Mouse (Mus musculus) CH12.LX (cell line): ENCODE data around the gene Ypel2. TPM values are rescaled to one million over a fixed set of nuclear protein-coding genes. Genes with fewer than 3 reads are reported as not detected.

ENCODE experiments used
- DNase-seq: peaks from one replicate; pipeline ENCODE4 v3.0.0-alpha.2; 2013; ENCODE audit errors: extremely low read depth
- H3K27ac ChIP-seq: 2 replicates; pipeline ENCODE4 v1.5.1; 2012; ENCODE audit warnings: low read depth, mild to moderate bottlenecking, control low read depth, moderate library complexity; ENCODE audit not compliant: insufficient read depth
- H3K27me3 ChIP-seq: replicated peaks from 2 replicates; pipeline ENCODE3; 2012; ENCODE audit warnings: inconsistent platforms
- H3K36me3 ChIP-seq, 2 experiments: replicated peaks in 1 of 2; 2 replicates each; pipeline versions ENCODE3 to v1.6.1; 2012; ENCODE audit warnings: inconsistent platforms in 1 of 2, low read length in 1 of 2, mild to moderate bottlenecking in 1 of 2, mixed read lengths in 1 of 2, moderate library complexity in 1 of 2; ENCODE audit not compliant: control insufficient read depth in 1 of 2, insufficient read depth in 1 of 2
- H3K4me1 ChIP-seq, 2 experiments: 2 replicates each; pipeline ENCODE4 v1.6.1; 2012; ENCODE audit warnings: inconsistent platforms in 1 of 2, moderate library complexity in 1 of 2; ENCODE audit not compliant: insufficient read depth in 2 of 2, control insufficient read depth in 1 of 2
- H3K4me2 ChIP-seq: 2 replicates; pipeline ENCODE4 v1.6.1; 2012; ENCODE audit warnings: low read depth, mild to moderate bottlenecking, control low read depth; ENCODE audit not compliant: poor library complexity, insufficient read depth, severe bottlenecking
- H3K4me3 ChIP-seq, 3 experiments: fragments of 150-350 bp in 1 of 3; sonication (generic) in 1 of 3; replicated peaks in 1 of 3; 2 replicates each; pipeline versions ENCODE3 to v1.5.1; 2011 to 2012; ENCODE audit warnings: low read depth in 2 of 3, low read length in 2 of 3, mild to moderate bottlenecking in 2 of 3, moderate library complexity in 2 of 3, control low read depth in 1 of 3, improper control_type of control experiment in 1 of 3, inconsistent platforms in 1 of 3, mixed read lengths in 1 of 3; ENCODE audit not compliant: poor library complexity in 1 of 3
- H3K79me2 ChIP-seq: replicated peaks from 2 replicates; pipeline ENCODE4 v1.6.1; 2012; ENCODE audit warnings: mild to moderate bottlenecking, moderate library complexity; ENCODE audit not compliant: control insufficient read depth, poor library complexity, insufficient read depth, severe bottlenecking; ENCODE audit errors: extremely low read depth
- H3K9ac ChIP-seq: 2 replicates; pipeline ENCODE4 v1.6.1; 2012; ENCODE audit warnings: low read depth, mild to moderate bottlenecking, control low read depth, moderate library complexity; ENCODE audit not compliant: insufficient read depth
- H3K9me3 ChIP-seq: replicated peaks from 2 replicates; pipeline ENCODE3; 2012; ENCODE audit warnings: low read length, inconsistent platforms, mixed read lengths
- BHLHE40 ChIP-seq: IDR thresholded peaks from 2 replicates; pipeline ENCODE4 v1.6.1; 2011; ENCODE audit warnings: mild to moderate bottlenecking, low read depth, low read length, improper control_type of control experiment
- CHD1 ChIP-seq: IDR thresholded peaks from 2 replicates; pipeline ENCODE4 v1.6.1; 2012; ENCODE audit warnings: low read depth, low read length, improper control_type of control experiment, inconsistent platforms
- CTCF ChIP-seq, 2 experiments: IDR thresholded peaks in 1 of 2; conservative IDR thresholded peaks in 1 of 2; 2 replicates each; pipeline ENCODE4 v1.5.1; 2011 to 2012; ENCODE audit warnings: low read depth in 2 of 2, low read length in 2 of 2, improper control_type of control experiment in 1 of 2, inconsistent platforms in 1 of 2, mild to moderate bottlenecking in 1 of 2, moderate library complexity in 1 of 2
- ELF1 ChIP-seq: IDR thresholded peaks from 2 replicates; pipeline ENCODE4 v1.6.1; 2014; ENCODE audit warnings: low read depth, mild to moderate bottlenecking, inconsistent platforms, low read length, improper control_type of control experiment
- HCFC1 ChIP-seq: IDR thresholded peaks from 2 replicates; pipeline ENCODE4 v1.6.1; 2012; ENCODE audit warnings: low read depth, mild to moderate bottlenecking, inconsistent platforms, low read length, improper control_type of control experiment
- JUND ChIP-seq: conservative IDR thresholded peaks from 2 replicates; pipeline ENCODE4 v1.6.1; 2011; ENCODE audit warnings: low read depth, low read length, improper control_type of control experiment
- KAT2A ChIP-seq: IDR thresholded peaks from 2 replicates; pipeline ENCODE4 v1.6.1; 2012; ENCODE audit warnings: low read length, improper control_type of control experiment, inconsistent platforms; ENCODE audit not compliant: insufficient replicate concordance
- MYC ChIP-seq: IDR thresholded peaks from 2 replicates; pipeline ENCODE4 v1.6.1; 2011; ENCODE audit warnings: low read depth, mild to moderate bottlenecking, improper control_type of control experiment, low read length
- NELFE ChIP-seq: IDR thresholded peaks from 2 replicates; pipeline ENCODE4 v1.6.1; 2011; ENCODE audit warnings: low read depth, low read length, improper control_type of control experiment
- PAX5 ChIP-seq: IDR thresholded peaks from 2 replicates; pipeline ENCODE4 v1.6.1; 2012; ENCODE audit warnings: low read length, inconsistent platforms, mixed read lengths
- POLR2A ChIP-seq: IDR thresholded peaks from 2 replicates; pipeline ENCODE4 v1.6.1; 2011; ENCODE audit warnings: low read depth, mild to moderate bottlenecking, improper control_type of control experiment, low read length
- RCOR1 ChIP-seq: conservative IDR thresholded peaks from 2 replicates; pipeline ENCODE4 v1.6.1; 2012; ENCODE audit warnings: low read depth, mild to moderate bottlenecking, inconsistent platforms, low read length, improper control_type of control experiment
- SIN3A ChIP-seq: IDR thresholded peaks from 2 replicates; pipeline ENCODE4 v1.6.1; 2012; ENCODE audit warnings: low read length, improper control_type of control experiment, inconsistent platforms
- TBP ChIP-seq: conservative IDR thresholded peaks from 2 replicates; pipeline ENCODE4 v1.6.1; 2011; ENCODE audit warnings: low read depth, low read length, improper control_type of control experiment
- TCF12 ChIP-seq: IDR thresholded peaks from 2 replicates; pipeline ENCODE4 v1.6.1; 2014; ENCODE audit warnings: low read depth, mild to moderate bottlenecking, inconsistent platforms, low read length, improper control_type of control experiment
- UBTF ChIP-seq: IDR thresholded peaks from 2 replicates; pipeline ENCODE4 v1.6.1; 2012; ENCODE audit warnings: low read depth, mild to moderate bottlenecking, inconsistent platforms, low read length, improper control_type of control experiment, moderate library complexity
- USF2 ChIP-seq: conservative IDR thresholded peaks from 2 replicates; pipeline ENCODE4 v1.6.1; 2011; ENCODE audit warnings: low read depth, low read length, improper control_type of control experiment
- ZKSCAN1 ChIP-seq: IDR thresholded peaks from 2 replicates; pipeline ENCODE4 v1.6.1; 2012; ENCODE audit warnings: low read depth, inconsistent platforms, low read length, improper control_type of control experiment, borderline replicate concordance
- ZMIZ1 ChIP-seq: IDR thresholded peaks from 2 replicates; pipeline ENCODE4 v1.6.1; 2012; ENCODE audit warnings: low read depth, mild to moderate bottlenecking, inconsistent platforms, low read length, improper control_type of control experiment
- dilution Hi-C: fragments of 300-500 bp; cut with MboI; formaldehyde crosslinking; loops from 2 replicates; pipeline ENCODE4 v1.14.3; 2020; ENCODE audit warnings: low sequenced_read_pairs; ENCODE audit not compliant: extremely low pct_unique_long_range_greater_than_20kb, extremely low pct_ligation_motif_present
- in situ Hi-C: fragments of 300-500 bp; cut with MboI; formaldehyde crosslinking; loops from 3 replicates; pipeline ENCODE4 v1.14.3; 2019; ENCODE audit warnings: low sequenced_read_pairs, low pct_ligation_motif_present, low pct_unique_long_range_greater_than_20kb, mixed read lengths
- polyA plus RNA-seq: library from polyadenylated mRNA; unstranded; fragments of >175 nt; gene quantifications from 2 replicates; pipeline ENCODE4 v1.2.1, GENCODE M21; 2012; ENCODE audit warnings: low read depth; ENCODE audit not compliant: insufficient read length
- total RNA-seq, 2 experiments: library from RNA; depleted of rRNA; stranded (reverse); fragments of 300-350 nt in 1 of 2; fragments of >200 nt in 1 of 2; gene quantifications; 2 replicates each; pipeline ENCODE4 v1.2.3; 2012 to 2014

The Ypel2 gene
- total and polyA plus RNA-seq, 3 experiments = 0.38 to 0.91 (median 0.59) TPM

DNA sequence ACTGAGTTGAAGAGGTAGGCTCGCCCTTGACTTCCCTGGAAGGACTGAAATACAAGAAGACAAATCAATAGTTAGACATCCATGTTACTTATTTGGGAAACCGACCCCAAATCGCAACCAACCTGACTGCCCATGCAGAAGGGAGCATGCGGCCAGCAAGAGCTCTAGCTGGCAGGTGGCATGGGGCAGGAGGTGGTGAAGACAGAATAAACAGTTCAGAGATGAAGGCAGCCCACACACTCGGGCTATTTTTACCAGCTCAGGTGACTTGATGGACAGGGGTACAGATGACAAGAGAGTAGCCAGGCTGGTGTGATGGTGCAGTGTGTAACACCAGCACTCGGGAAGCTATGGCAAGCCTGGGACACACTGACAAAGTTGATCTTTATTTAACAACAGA is 47.6 kb downstream of the Ypel2 start:
- Histone ChIP-seq H3K27me3 (no peaks in the 10 kb centered on the region), H3K36me3 (no peaks in the 10 kb centered on the region), H3K4me1 (no peaks in the 10 kb centered on the region), H3K79me2 (no peaks in the 10 kb centered on the region), H3K4me2 (no peak overlapping the region), H3K27ac (no peak overlapping the region), H3K9me3 (no peaks in the 10 kb centered on the region), H3K4me3 (no peak overlapping the region), H3K9ac (no peak overlapping the region)
- no peak for DNase-seq
- TF ChIP-seq USF2 = no peak
- dilution Hi-C loops = no loop called here
- in situ Hi-C loops = no loop called here

DNA sequence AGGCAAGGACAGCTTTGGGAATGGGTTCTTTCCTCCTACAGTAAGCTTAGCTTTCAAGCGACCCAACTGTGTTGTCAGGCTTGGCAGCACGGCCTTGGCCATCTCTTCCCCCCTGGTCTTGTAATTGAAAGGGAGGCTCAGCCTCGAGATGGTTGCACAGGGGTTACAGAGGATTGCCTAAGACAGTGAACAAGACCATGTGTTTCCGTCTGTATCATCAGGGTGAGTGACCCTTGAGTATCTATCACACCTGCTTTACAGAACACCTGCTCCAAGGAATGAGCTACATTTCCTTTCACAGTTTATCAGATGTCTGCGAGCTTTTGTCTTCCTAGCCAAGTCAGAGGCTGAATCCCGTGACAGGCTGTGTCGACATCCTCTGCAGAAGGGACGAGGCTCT is 48.4 kb downstream of the Ypel2 start:
- Histone ChIP-seq H3K79me2 (no peaks in the 10 kb centered on the region), H3K36me3 (no peaks in the 10 kb centered on the region), H3K27me3 (no peaks in the 10 kb centered on the region), H3K27ac (no peak overlapping the region), H3K9ac (no peak overlapping the region), H3K4me2 (no peak overlapping the region), H3K9me3 (no peaks in the 10 kb centered on the region), H3K4me3 (no peak overlapping the region), H3K4me1 (no peaks in the 10 kb centered on the region)
- no peak for TF ChIP-seq KAT2A
- no peak for TF ChIP-seq PAX5
- TF ChIP-seq ZMIZ1 = no peak
- in situ Hi-C loops (no loop called here), dilution Hi-C loops (no loop called here)
- DNase-seq = no peak

DNA sequence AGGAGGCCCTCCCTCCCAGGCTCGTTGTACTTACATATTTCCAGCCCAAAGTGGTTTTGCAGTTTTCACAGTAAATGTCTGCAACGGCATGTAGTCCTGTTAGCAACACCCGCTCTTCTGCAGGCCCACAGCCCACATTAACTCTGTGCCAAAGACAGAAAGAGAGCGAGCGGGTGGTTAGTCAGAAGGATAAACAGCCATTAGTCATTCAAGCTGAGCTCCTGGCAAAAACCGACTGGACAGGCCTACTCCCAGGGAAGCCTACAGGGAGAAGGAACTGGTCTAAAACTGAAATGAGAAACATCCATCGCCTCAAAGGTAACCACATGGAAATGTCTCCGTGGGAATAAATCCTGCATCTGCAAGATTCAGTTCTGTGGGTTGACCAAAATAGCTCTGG is 49.0 kb downstream of the Ypel2 start:
- no peak overlapping the region for H3K9ac ChIP-seq
- H3K79me2 ChIP-seq = no peaks in the 10 kb centered on the region
- H3K27ac ChIP-seq = no peak overlapping the region
- no peak overlapping the region for H3K4me3 ChIP-seq
- no peak overlapping the region for H3K4me2 ChIP-seq
- H3K9me3 ChIP-seq = no peaks in the 10 kb centered on the region
- DNase-seq = no peak
- in situ Hi-C loops (no loop called here), dilution Hi-C loops (no loop called here)
- H3K4me1 ChIP-seq = no peaks in the 10 kb centered on the region
- H3K36me3 ChIP-seq = no peaks in the 10 kb centered on the region
- TF ChIP-seq JUND = no peak
- TF ChIP-seq TCF12 = no peak
- no peak for TF ChIP-seq RCOR1
- no peak for TF ChIP-seq CTCF (conservative IDR thresholded peaks at IDR 0.05 in 1 of 2, IDR thresholded peaks at IDR 0.05 in 1 of 2; ENCODE audit: low read depth in 2 of 2, low read length in 2 of 2)
- no peak for TF ChIP-seq USF2
- TF ChIP-seq TBP = no peak
- TF ChIP-seq NELFE = no peak
- TF ChIP-seq BHLHE40 = no peak
- TF ChIP-seq CHD1 = no peak
- TF ChIP-seq MYC = no peak
- TF ChIP-seq ZKSCAN1 = no peak
- no peak for TF ChIP-seq ELF1
- no peak for TF ChIP-seq HCFC1
- no peak for TF ChIP-seq POLR2A
- no peak for TF ChIP-seq SIN3A
- no peak for TF ChIP-seq UBTF
- no peaks in the 10 kb centered on the region for H3K27me3 ChIP-seq
